Mouse (Mus musculus): ENCODE data around the gene Kcnh6. TPM values are rescaled to one million over a fixed set of nuclear protein-coding genes. Genes with fewer than 3 reads are reported as not detected.

Gene Kcnh6
- polyA plus RNA-seq (2015; fragmentation: Nextera tagmentation; extraction: Ambion mirVana), result 0.34 and 0.62 TPM in 2 replicates

DNA sequence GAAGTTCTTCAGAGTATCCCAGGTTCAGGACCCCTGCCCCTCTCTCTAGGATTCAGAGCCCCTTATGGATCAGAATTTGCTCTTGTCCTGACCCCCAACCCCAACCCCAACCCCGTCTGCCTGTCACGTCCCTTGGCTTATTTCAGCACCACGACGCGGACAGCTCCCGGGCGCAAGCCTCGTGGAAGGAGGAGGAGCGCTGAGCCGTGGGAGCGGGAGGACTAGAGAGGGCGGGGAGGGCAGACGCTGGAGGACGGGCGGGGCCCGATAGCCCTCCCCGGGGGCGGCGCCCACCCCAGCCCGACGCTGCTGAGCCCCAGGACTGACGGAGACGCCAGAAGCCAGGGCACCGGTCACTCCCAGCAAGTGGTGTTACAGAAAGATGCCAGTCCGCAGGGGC is at the start of gene Kcnh6:
TSS of gene Kcnh6 (plus strand) at position 304 of the 400 bp plus-strand sequence.
- H3K27ac ChIP-seq, result no peak within 1 kb of the TSS
- WGBS, result 1% methylated on average over 23 of the region's 25 CpGs
- H3K9ac ChIP-seq, result no peak within 1 kb of the TSS
- peak; percentile 58; the same call in 1 of the 2 replicates for ATAC-seq (ENCODE audit: borderline replicate concordance, extremely low read depth, low FRiP score, low TSS enrichment)
- H3K27me3 ChIP-seq, result peaks cover 18% of the 10 kb centered on the region
- H3K4me1 ChIP-seq, result no peaks in the 10 kb centered on the region
- H3K36me3 ChIP-seq, result no peaks in the 10 kb centered on the region
- no peaks in the 10 kb centered on the region for H3K9me3 ChIP-seq
- H3K4me2 ChIP-seq, result peak within 1 kb of the TSS; percentile 58
- H3K4me3 ChIP-seq, result peak within 1 kb of the TSS; percentile 16; the same call in 1 of the 2 replicates

DNA sequence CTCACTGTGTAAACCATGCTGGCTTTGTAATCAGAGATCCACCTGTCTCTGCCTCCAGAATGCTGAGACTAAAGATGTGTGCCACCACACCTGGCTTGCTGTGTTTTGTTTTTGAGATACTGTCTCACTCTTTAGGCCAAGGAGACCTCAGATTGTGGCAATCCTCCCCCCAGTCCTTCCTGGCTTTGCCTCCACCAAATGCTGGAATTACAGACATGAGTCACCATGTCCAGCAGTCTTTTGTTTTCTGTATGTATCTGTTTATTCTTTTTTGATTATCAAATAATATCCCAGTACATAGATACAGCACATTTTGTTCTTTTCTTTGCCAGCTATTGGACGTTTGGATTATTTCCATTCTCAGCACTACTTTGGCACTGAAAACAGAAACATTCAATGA is 49.4 kb upstream of the Kcnh6 start:
- Histone ChIP-seq H3K4me1 (peaks cover 16% of the 10 kb centered on the region), H3K4me3 (no peak overlapping the region), H3K36me3 (no peaks in the 10 kb centered on the region), H3K9me3 (no peaks in the 10 kb centered on the region), H3K27ac (0 out of 2 replicates have a peak overlapping the region, but pooled peaks have one; percentile 23), H3K9ac (no peak overlapping the region), H3K27me3 (no peaks in the 10 kb centered on the region), H3K4me2 (no peak overlapping the region)
- 28% methylated on average over 1 of the region's 1 CpGs for WGBS
- no peak for ATAC-seq (ENCODE audit: borderline replicate concordance, extremely low read depth, low FRiP score, low TSS enrichment)

DNA sequence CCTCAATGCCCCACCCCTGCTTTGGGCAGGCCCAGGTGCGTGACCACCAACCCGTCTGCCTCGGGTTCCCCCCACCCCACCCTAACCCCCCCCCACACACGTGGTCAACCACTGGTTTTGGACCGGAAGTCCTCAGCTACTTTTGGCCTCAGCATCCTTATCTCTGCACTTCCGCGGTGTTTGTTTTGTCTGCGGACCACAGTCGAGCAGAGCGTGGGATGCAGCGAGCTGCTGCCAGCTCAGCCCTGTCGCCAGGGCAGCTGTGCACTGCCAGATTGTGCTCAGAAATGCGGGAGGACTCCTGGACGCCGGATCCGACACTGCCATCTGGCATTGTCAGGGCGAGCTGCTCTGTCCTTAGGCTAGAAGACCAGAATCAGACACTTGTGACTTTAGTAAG is 48.6 kb upstream of the Kcnh6 start:
- no peak for ATAC-seq (ENCODE audit: borderline replicate concordance, extremely low read depth, low FRiP score, low TSS enrichment)
- Histone ChIP-seq H3K4me2 (peak overlapping the region; percentile 26), H3K27me3 (no peaks in the 10 kb centered on the region), H3K9me3 (no peaks in the 10 kb centered on the region), H3K4me1 (peaks cover 16% of the 10 kb centered on the region), H3K9ac (no peak overlapping the region), H3K36me3 (no peaks in the 10 kb centered on the region), H3K4me3 (no peak overlapping the region), H3K27ac (no peak overlapping the region)
- WGBS, result 5% methylated on average over 17 of the region's 17 CpGs

DNA sequence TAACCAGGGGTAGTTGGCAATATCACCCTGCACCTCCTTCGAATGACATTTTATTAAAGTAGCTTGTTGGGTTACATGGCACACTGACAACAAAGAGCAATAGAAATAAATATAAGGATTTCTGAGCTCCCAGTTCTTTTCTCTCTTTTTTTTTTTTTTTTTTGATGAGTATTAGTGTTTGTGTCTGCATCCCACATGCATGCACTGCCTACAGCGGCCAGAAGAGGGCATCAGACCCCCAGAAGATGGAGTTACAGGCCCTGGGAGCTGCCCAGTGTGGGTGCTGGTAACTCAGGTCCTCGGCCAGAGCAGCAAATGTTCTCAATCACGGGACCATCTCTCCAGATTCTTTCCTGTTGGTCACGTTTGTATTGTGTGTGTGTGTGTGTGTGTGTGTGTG is 43.2 kb upstream of the Kcnh6 start:
- Histone ChIP-seq H3K36me3 (no peaks in the 10 kb centered on the region), H3K9ac (no peak overlapping the region), H3K27ac (no peak overlapping the region), H3K4me2 (no peak overlapping the region), H3K4me3 (no peak overlapping the region), H3K9me3 (no peaks in the 10 kb centered on the region), H3K27me3 (peaks cover 32% of the 10 kb centered on the region), H3K4me1 (peaks cover 17% of the 10 kb centered on the region)
- 65% methylated on average over 5 of the region's 5 CpGs for WGBS
- ATAC-seq (ENCODE audit: borderline replicate concordance, extremely low read depth, low FRiP score, low TSS enrichment), result no peak

DNA sequence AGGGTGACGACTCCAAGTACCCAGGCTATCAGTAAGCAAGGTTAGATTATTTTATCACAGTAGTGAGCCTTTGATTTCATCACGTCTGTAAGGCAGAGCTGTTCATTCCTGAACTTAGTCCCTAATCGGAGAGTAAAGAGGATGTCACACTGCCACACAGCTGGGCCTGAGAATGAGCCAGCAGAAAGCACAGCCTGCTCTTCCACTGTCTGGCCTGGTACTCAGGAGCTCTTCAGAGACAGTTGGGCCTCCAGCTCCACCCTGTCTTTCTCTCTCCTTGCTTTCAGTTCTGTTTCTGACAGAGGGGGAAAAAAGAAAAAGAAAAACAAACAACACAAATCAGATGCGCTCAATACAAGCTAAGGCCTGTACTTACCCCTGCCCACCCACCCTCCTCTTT is 41.6 kb upstream of the Kcnh6 start:
- Histone ChIP-seq H3K9me3 (no peaks in the 10 kb centered on the region), H3K4me3 (no peak overlapping the region), H3K36me3 (no peaks in the 10 kb centered on the region), H3K9ac (no peak overlapping the region), H3K4me1 (peaks cover 14% of the 10 kb centered on the region), H3K4me2 (no peak overlapping the region), H3K27ac (no peak overlapping the region), H3K27me3 (peaks cover 32% of the 10 kb centered on the region)
- WGBS, result 61% methylated on average over 4 of the region's 4 CpGs
- ATAC-seq (ENCODE audit: borderline replicate concordance, extremely low read depth, low FRiP score, low TSS enrichment), result no peak

DNA sequence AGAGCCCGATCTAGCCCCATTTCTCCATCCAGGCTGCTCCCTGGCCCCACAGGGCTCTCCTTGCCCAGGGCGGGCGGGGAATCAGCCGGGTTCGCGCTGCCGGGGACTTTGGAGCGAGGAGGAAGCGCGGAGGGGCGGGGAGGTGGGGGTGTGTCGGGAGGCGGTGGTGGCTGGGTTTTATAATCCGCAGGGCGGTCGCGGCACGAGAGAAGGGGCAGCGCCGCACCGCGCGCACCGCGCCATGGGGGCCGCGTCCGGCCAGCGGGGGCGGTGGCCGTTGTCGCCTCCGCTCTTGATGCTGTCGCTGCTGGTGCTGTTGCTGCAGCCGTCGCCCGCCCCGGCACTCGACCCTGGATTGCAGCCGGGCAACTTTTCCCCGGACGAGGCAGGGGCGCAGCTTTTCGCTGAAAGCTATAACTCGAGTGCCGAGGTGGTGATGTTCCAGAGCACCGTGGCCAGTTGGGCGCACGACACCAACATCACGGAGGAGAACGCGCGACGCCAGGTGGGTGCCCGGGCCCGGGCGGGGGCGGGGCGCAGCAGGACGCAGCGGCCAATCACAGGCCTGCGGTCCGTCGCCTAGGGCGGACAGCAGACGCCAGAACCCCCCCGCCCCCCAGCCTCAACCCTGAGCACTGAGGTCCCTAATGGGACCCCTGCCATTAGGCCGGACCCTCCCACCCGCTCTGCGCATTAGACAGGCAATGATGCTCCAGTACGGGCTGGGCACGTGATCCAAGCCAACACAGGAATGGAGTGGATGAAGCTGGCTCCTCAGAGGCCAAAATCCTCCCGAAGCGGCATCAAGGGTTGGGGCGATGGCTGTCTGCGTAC is 40.0 kb upstream of the Kcnh6 start, which contains the start of gene Ace:
TSS of gene Ace (plus strand) at position 205 of the 834 bp plus-strand sequence.
- under 1% methylated on average over 76 of the region's 76 CpGs for WGBS
- Histone ChIP-seq H3K36me3 (no peaks in the 10 kb centered on the region), H3K4me3 (peak within 1 kb of the TSS; percentile 56), H3K9ac (peak within 1 kb of the TSS; percentile 49), H3K9me3 (no peaks in the 10 kb centered on the region), H3K27ac (no peak within 1 kb of the TSS), H3K27me3 (peaks cover 32% of the 10 kb centered on the region), H3K4me1 (peaks cover 14% of the 10 kb centered on the region), H3K4me2 (peak within 1 kb of the TSS; percentile 95)
- peak; percentile 62 for ATAC-seq (ENCODE audit: borderline replicate concordance, extremely low read depth, low FRiP score, low TSS enrichment)

DNA sequence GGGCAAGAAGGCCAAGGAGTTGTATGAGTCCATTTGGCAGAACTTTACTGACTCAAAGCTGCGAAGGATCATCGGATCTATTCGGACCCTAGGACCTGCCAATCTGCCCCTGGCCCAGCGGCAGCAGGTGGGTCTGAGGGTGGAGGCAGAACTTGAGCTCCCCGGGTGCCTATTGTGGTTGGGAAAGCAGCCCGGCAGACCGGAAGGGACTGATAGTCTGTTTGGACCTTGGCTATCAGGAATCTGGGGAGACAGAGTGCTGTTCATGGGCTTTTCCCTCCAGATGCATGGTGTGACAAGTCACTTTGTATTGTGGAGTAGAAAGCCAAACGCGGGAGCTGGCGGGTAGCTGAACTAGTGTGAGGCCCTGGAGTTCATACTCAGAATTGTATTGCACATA is 39.0 kb upstream of the Kcnh6 start:
- WGBS, result 49% methylated on average over 10 of the region's 10 CpGs
- Histone ChIP-seq H3K9ac (no peak overlapping the region), H3K36me3 (no peaks in the 10 kb centered on the region), H3K4me2 (peak overlapping the region; percentile 95), H3K4me3 (peak overlapping the region; percentile 56; the same call in 1 of the 2 replicates), H3K4me1 (peaks cover 14% of the 10 kb centered on the region), H3K27ac (no peak overlapping the region), H3K27me3 (peaks cover 32% of the 10 kb centered on the region), H3K9me3 (no peaks in the 10 kb centered on the region)
- ATAC-seq (ENCODE audit: borderline replicate concordance, extremely low read depth, low FRiP score, low TSS enrichment), result no peak

DNA sequence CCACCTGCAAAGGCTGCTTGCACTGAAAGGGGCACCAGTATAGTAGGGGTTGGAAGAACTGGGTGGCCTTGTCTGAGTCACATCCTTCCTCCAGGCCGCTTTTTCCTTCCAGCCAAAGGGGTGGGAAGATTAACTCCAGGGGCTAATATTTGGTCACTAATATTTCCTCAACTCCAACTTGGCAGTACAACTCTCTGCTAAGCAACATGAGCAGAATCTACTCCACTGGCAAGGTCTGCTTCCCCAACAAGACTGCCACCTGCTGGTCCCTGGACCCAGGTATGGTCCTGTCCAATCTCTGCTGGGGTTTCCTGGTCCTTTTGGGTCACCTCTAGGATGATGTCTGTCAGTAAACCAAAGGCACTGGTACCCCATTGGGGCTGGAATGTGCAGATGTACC is 38.4 kb upstream of the Kcnh6 start:
- no peaks in the 10 kb centered on the region for H3K36me3 ChIP-seq
- peaks cover 32% of the 10 kb centered on the region for H3K27me3 ChIP-seq
- H3K9ac ChIP-seq, result no peak overlapping the region
- peaks cover 14% of the 10 kb centered on the region for H3K4me1 ChIP-seq
- H3K9me3 ChIP-seq, result no peaks in the 10 kb centered on the region
- H3K27ac ChIP-seq, result no peak overlapping the region
- ATAC-seq (ENCODE audit: borderline replicate concordance, extremely low read depth, low FRiP score, low TSS enrichment), result no peak
- WGBS, result 39% methylated on average over 1 of the region's 1 CpGs
- no peak overlapping the region for H3K4me3 ChIP-seq
- peak overlapping the region; percentile 95; the same call in 1 of the 2 replicates for H3K4me2 ChIP-seq

DNA sequence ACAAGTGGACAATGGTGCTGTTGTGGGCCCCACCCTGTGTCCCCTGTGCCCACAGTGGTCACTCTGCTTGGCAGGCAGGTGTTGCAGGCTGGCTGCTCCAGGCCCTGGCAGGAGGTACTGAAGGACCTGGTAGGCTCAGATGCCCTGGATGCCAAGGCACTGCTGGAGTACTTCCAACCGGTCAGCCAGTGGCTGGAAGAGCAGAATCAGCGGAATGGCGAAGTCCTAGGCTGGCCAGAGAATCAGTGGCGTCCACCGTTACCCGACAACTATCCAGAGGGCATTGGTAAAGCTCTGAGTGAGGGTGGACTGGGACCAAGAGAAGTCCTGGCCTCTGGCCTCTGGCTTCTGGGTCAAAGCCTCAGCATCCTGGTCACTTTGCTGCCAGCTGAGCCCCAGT is 33.3 kb upstream of the Kcnh6 start:
- H3K9ac ChIP-seq, result no peak overlapping the region
- H3K4me3 ChIP-seq, result no peak overlapping the region
- no peak overlapping the region for H3K27ac ChIP-seq
- no peaks in the 10 kb centered on the region for H3K36me3 ChIP-seq
- H3K4me2 ChIP-seq, result no peak overlapping the region
- 78% methylated on average over 6 of the region's 6 CpGs for WGBS
- H3K4me1 ChIP-seq, result no peaks in the 10 kb centered on the region
- no peaks in the 10 kb centered on the region for H3K27me3 ChIP-seq
- no peak for ATAC-seq (ENCODE audit: borderline replicate concordance, extremely low read depth, low FRiP score, low TSS enrichment)
- no peaks in the 10 kb centered on the region for H3K9me3 ChIP-seq

DNA sequence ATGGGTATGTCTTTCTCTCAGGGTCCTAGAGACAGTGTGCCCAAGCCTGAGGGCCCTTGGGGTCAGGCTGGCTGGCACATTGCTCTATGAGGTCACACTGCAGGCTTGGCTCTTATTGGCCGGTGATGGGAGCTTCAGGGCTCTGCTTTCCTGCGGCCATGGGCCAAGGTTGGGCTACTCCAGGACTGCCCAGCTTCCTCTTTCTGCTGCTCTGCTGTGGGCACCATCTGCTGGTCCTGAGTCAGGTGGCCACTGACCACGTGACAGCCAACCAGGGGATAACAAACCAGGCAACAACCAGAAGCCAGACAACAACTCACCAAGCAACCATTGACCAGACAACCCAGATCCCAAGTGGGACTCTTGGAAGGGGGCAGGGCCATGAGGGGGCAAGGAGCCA is 32.9 kb upstream of the Kcnh6 start:
- H3K36me3 ChIP-seq, result no peaks in the 10 kb centered on the region
- H3K4me3 ChIP-seq, result no peak overlapping the region
- WGBS, result 71% methylated on average over 3 of the region's 3 CpGs
- no peaks in the 10 kb centered on the region for H3K27me3 ChIP-seq
- no peak overlapping the region for H3K4me2 ChIP-seq
- H3K27ac ChIP-seq, result no peak overlapping the region
- H3K9ac ChIP-seq, result no peak overlapping the region
- no peaks in the 10 kb centered on the region for H3K9me3 ChIP-seq
- no peaks in the 10 kb centered on the region for H3K4me1 ChIP-seq
- ATAC-seq (ENCODE audit: borderline replicate concordance, extremely low read depth, low FRiP score, low TSS enrichment), result no peak

DNA sequence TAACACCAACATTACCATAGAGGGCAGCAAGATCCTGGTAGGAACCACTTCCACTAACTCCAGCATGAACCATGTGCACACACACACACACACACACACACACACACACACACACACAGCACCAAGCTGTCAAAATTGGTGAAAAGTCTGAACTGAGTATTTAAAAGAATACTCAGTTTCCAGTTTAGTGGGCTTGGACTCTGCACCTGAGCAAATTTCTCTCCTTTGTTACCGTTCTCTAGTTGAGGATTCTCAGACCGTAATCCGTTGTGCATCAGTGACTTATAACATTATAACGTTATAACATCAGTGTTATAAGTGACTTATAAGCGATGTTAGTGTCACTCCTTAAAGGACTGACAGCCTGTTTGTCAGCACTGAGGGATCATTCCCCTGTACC is 32.3 kb upstream of the Kcnh6 start:
- H3K4me2 ChIP-seq, result no peak overlapping the region
- no peak overlapping the region for H3K4me3 ChIP-seq
- H3K9ac ChIP-seq, result no peak overlapping the region
- no peak overlapping the region for H3K27ac ChIP-seq
- H3K27me3 ChIP-seq, result no peaks in the 10 kb centered on the region
- H3K36me3 ChIP-seq, result no peaks in the 10 kb centered on the region
- ATAC-seq (ENCODE audit: borderline replicate concordance, extremely low read depth, low FRiP score, low TSS enrichment), result no peak
- no peaks in the 10 kb centered on the region for H3K9me3 ChIP-seq
- WGBS, result 82% methylated on average over 5 of the region's 5 CpGs
- H3K4me1 ChIP-seq, result no peaks in the 10 kb centered on the region

DNA sequence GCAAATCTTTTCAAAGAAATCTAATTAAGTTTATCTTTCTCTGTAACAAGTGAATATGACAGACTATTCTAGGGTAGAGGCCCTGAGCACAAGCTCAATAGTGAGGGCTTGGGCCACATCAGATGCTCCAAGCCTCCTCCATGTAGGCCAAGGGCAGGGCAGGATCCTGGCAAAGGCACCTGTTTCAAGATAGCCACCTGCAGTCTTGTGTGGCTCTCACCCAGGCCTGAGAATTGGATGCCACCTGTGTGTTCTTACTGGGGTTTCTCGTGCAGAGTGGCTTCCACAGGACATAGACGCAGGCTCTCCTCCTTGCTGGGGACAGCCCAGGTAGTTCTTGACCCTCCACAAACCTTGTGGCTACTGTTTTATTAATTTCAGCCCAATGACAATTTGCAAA is 29.7 kb upstream of the Kcnh6 start:
- Histone ChIP-seq H3K9me3 (no peaks in the 10 kb centered on the region), H3K4me3 (no peak overlapping the region), H3K9ac (no peak overlapping the region), H3K4me1 (no peaks in the 10 kb centered on the region), H3K36me3 (no peaks in the 10 kb centered on the region), H3K27me3 (no peaks in the 10 kb centered on the region), H3K4me2 (no peak overlapping the region), H3K27ac (no peak overlapping the region)
- WGBS, result 76% methylated on average over 2 of the region's 2 CpGs
- ATAC-seq (ENCODE audit: borderline replicate concordance, extremely low read depth, low FRiP score, low TSS enrichment), result no peak
